Mouse (Mus musculus) colon, adult 2 months (tissue): ENCODE measurements around the gene Zfp641. TPM values are rescaled to one million over a fixed set of nuclear protein-coding genes. Genes with fewer than 3 reads are reported as not detected.

ENCODE experiments used
- polyA plus RNA-seq: library from polyadenylated mRNA; depleted of rRNA; stranded (reverse); fragments of >200 nt; gene quantifications from 2 replicates; pipeline ENCODE4 v1.2.3, GENCODE M21; 2012; rRNA removed

Zfp641 gene
- 0.45 and 0.62 TPM in 2 replicates for polyA plus RNA-seq

DNA sequence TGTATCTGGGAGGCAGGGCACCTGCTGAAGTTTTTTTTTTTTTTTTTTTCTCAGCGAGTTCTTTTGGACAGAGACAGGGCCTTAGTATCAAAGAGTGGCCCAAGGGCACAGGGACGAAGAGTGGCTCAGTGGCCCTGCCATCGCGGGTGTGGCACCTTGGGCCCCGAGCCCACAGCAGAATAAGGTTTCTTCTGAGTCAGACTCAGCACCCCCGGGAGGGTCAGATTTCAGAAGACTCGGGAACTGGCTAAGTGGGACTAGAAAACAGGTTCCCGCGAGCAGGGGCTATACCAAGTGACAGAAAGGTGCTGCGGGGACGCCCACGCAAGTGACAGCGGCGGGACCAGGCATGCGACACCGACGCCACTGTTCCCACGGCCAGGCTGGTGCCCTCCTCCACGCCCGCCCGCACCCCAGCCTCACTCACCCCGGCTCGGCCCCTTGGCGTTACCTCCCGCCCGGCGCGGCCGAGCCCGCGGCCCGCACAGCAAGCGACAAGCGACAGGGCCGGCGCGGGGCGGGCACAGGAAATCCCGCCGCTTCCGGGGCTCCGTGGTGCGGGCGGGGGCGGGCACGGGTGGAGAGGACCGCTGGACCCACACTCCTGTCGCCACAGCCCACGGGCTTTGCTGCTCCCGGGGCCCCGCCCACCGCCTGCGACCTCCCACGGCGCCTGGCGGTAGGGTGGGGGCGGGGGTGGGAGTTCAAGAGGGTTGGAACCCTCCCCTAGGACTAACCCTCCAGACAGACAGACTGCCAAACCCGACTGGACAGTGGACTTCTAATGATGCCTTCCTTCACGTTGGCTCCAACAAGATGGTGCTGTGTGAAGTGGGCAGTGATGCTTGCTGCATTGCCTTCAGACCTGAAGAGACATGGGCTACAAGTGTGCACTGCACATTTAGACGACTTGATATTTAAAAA, at the start of gene Zfp641:
Zfp641 (minus strand) TSS at position 534 of the 924 bp plus-strand sequence.

GRCm38 (mm10) chr15:98340887-98341286, 44.9 kb upstream of the Zfp641 start, which contains the start of gene Olfr284:
TSS of gene Olfr284 (minus strand) at chr15:98340987.

DNA sequence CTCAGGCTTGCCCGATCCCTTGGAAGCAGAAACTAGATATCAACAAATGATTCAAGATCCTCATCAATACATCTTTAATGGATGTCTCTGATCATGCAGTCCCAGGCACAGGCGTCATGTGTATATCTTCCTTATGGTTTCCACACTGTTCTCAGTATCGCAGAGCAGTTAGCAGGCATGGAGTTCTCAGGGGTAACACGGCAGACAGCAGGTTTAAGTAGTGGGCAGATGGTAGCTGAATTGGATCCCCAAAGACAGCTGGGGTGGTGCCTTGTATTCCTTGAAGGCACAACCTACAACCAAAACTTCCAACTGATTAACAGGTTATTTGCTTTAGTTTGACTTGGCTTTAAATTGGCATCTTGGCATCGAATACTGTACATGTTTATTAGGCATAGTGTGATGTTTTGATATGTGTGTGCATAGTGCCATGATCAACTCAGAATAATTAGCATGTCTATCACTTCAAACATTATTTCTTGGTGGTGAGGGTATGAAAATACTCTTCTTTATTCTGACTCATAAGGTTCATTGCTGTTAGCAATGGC, 21.3 kb upstream of the Zfp641 start, which contains the start of gene Olfr285:
Olfr285 (minus strand) TSS at position 177 of the 548 bp plus-strand sequence.

DNA sequence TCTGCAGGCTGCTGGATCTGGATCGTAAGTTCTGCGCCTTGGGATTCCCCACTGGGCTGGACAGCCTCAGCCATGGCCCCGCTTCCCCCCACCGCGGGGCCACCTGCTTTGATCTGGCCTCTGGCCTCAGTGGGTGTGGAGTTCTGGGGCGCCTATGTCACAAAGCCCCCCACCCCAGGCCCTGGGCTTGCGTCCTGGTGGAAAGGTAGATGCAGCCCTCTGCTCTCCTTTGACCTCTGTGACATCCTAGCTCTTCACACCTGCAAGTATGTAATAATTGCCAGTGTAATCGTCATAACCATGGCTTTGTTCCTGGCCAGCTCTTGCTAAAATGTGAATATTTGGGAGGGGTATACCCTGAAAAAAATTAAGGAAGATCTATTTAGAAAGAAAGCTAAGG, 38.8 kb downstream of the Zfp641 start, which contains the start of gene H1fnt:
H1fnt (minus strand) TSS at position 101 of the 400 bp plus-strand sequence.

Other genes starting within 250 kb of the Zfp641 start
- 12.9 and 13.2 TPM in 2 replicates for gene Pfkm, start 203.6 kb downstream of the Zfp641 start, polyA plus RNA-seq
- 6.2 and 6.8 TPM in 2 replicates for gene Senp1, start 202.4 kb downstream of the Zfp641 start, polyA plus RNA-seq
- 44.3 and 46.2 TPM in 2 replicates for gene Asb8, start 130.5 kb downstream of the Zfp641 start, polyA plus RNA-seq
- 0.78 and 1.1 TPM in 2 replicates for gene Ccdc184, start 129.0 kb downstream of the Zfp641 start, polyA plus RNA-seq
- gene Olfr288, start 100.6 kb downstream of the Zfp641 start, polyA plus RNA-seq: not detected in 2 replicates
- not detected in 2 replicates for gene Gm44579, start 75.2 kb downstream of the Zfp641 start, polyA plus RNA-seq
- gene Olfr287, start 75.1 kb downstream of the Zfp641 start, polyA plus RNA-seq: 0.24 TPM in 2 replicates
- gene Olfr286, start 61.7 kb downstream of the Zfp641 start, polyA plus RNA-seq: 0.21 TPM in 1 of 2 replicates, not detected in the other
- gene H1fnt, start 38.9 kb downstream of the Zfp641 start, polyA plus RNA-seq: not detected in 2 replicates
- gene Olfr285, start 21.2 kb upstream of the Zfp641 start, polyA plus RNA-seq: not detected in 2 replicates
- not detected in 2 replicates for gene Olfr284, start 44.8 kb upstream of the Zfp641 start, polyA plus RNA-seq
- gene Olfr283, start 84.8 kb upstream of the Zfp641 start, polyA plus RNA-seq: not detected in 2 replicates
- not detected in 2 replicates for gene Olfr282, start 135.1 kb upstream of the Zfp641 start, polyA plus RNA-seq
- not detected in 2 replicates for gene Olfr281, start 156.4 kb upstream of the Zfp641 start, polyA plus RNA-seq
- gene OR5BS1P, start 173.7 kb upstream of the Zfp641 start, polyA plus RNA-seq: not detected in 2 replicates
- not detected in 2 replicates for gene Lalba, start 186.6 kb upstream of the Zfp641 start, polyA plus RNA-seq
- gene Olfr279, start 196.2 kb upstream of the Zfp641 start, polyA plus RNA-seq: not detected in 2 replicates
- 23.5 and 24.8 TPM in 2 replicates for gene Kansl2, start 238.1 kb upstream of the Zfp641 start, polyA plus RNA-seq